Mouse (Mus musculus) cerebellum, adult 2 months (tissue): ENCODE measurements around the gene Mosmo.

ENCODE experiments used
- CTCF ChIP-seq: fragments of 200-500 bp; IDR thresholded peaks from 2 replicates; pipeline ENCODE4 v1.5.1; 2011; ENCODE audit warnings: low read depth, mild to moderate bottlenecking, control low read depth, low read length, moderate library complexity, borderline replicate concordance; ENCODE audit not compliant: insufficient read depth
- POLR2A ChIP-seq: fragments of 200-500 bp; IDR thresholded peaks from 2 replicates; pipeline ENCODE4 v1.6.1; 2011; ENCODE audit warnings: low read length, control low read depth, borderline replicate concordance; ENCODE audit not compliant: insufficient read depth

- TF ChIP-seq CTCF (no peak), POLR2A (no peak)
These were observed 45.4 kb downstream of the Mosmo start for GRCm38 (mm10) chr7:120722839-120723278.
